Mouse (Mus musculus): ENCODE measurements at regions not wholly inside any gene's neighbourhood (a gene's known extent, or its start where the extent isn't known, plus 50 kb on each side); places are given as distances from the start of the nearest gene placed in this dataset.

DNA sequence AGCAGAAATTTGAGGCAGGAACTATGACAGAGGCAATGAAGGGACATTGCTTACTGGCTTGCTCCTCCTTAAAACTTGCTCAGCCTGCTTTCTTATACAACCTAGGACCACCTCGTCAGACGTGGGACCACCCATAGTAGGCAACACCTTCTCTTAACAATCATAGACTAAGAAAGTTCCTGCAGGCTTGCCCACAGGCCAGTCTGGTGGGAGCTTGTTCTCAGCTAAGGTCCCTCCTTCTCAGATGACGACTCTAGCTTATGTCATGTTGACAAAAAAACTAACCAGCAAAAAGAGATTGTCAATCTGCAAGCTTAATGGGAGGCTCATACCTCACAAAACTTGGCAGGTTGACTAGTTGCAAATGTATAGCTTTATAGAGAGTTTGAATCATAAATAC lies 56.5 kb upstream of the Lsm6 start:
- in situ Hi-C loops (cut with MboI), result no loop called here

DNA sequence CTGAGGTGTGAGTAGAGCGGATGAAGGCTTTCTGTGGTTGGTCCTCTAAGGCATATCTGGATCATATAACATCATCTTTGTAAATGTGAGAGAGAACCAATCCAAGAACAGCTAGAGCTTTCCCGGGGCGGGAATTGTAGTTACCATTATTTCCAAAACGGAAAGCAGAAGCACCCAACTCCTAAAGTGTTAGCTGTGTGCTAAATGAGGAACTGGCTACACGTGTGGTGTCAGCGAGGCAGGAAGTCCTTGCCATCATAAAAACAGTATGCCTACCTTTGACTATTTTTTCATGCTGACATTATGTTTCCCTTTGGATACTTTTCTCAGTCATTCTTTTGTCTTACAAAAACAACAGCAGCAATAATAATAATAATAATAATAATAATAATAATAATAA lies 68.8 kb upstream of the Lsm6 start:
- in situ Hi-C loops (cut with MboI), result no loop called here

DNA sequence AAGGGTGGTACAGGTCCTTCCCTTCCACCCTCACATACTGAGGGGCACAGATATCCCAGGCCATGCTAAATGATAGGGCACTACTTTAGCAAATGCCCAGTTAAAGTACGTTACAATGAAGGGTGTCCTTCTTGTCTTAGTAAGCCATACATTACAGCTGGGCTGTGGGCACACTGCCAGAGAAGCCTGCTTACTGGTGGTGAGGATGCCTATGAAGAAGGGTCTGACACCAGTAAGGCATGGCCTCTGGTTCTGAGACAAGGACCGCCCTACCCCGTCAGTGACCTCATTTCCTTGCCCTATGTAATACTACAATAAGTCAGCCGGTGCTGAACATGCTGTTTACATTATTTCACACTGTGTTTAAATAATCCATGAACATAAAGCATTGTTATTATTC lies 69.6 kb upstream of the Lsm6 start:
- in situ Hi-C loops (cut with MboI), result no loop called here

DNA sequence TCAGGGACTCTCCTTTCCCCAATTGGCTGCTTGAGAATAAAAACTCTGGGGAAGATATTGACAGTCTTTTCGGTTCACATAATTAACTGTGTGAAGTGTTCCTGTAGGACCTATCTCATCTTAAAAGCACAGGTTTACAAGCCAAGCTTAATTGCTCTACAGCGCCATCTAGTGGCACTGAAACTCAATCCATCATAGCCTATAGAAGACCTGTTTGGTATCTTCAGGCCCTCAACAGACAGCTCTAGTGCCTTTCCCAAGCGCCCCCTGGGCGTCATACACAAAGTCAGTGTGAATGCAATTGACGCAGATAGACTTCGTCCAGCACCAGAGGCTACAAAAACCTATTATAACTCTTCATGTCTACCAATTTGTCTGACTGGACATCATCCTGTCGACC lies 78.9 kb upstream of the Lsm6 start:
- in situ Hi-C loops (cut with MboI), result loop anchor here (25.0 kb wide), 1 partner anchor 838 kb away; no protein-coding TSS in a partner anchor

DNA sequence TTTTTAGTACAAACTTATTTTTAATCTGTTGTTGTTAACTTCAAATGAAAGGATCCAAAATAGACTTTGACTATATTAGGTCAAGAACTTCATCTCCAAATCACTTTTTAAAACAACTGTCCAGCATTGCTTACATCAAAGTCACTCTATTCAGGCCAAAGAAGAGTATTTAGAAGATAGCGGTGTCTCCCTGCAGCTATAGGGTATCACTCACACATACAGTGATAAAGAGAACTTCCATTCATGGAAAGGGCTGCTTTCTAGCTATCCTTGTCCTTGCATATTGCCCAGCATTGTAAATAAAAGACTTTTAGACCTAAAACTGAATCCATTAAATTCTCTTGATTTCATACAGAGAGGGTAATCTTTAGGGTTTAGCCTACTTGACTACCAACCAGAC lies 82.1 kb upstream of the Lsm6 start:
- in situ Hi-C loops (cut with MboI), result loop anchor here (25.0 kb wide), 1 partner anchor 841 kb away; no protein-coding TSS in a partner anchor

DNA sequence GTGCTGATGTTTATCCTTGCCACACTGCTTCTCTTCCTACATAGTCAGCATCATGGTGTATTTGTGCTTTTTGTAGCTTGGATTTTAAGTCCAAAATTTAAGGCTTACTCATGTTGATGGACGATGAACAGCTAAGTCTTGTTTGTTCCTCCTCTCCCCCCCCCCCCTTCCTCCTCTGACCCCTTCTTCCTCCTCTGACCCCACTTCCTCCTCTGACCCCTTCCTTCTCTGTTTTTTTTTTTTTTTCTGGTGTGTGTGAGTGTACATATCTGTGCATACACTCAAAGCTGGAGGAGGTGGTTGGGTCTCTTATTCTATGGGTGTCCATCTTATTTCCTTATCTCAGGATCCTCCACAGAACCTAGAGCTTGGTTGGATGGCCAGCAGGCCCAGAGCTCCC lies 87.0 kb upstream of the Lsm6 start:
- in situ Hi-C loops (cut with MboI), result loop anchor here (25.0 kb wide), 1 partner anchor 846 kb away; no protein-coding TSS in a partner anchor

DNA sequence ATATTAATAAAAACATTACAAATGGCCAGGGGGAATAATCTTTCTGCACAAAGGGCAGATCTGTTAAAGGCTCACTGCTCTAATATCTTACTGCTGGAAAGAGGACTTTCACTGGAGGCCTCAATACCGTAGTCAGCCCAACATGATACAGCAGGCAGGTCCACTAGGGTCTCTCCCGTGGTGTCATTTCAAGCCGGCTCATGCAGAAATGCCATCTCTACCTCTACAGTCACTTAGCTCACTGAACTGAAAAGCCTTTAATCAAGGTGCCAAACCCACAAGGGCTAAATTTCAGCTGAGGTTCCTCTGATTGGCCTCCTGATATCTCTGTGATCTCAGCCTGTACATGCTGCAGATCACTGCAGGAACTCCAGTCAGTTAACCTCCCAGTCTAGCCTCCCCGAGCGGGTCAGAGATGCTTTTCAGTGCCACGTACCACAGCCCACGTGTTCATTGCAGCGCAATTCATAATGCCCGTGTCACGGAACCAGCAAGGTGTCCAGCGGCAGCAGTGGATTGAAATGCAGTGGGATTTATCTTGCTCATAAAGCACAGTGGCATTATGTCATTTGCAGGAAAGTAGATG lies 90.4 kb upstream of the Lsm6 start:
- in situ Hi-C loops (cut with MboI), result loop anchor here (25.0 kb wide), 1 partner anchor 849 kb away; no protein-coding TSS in a partner anchor

DNA sequence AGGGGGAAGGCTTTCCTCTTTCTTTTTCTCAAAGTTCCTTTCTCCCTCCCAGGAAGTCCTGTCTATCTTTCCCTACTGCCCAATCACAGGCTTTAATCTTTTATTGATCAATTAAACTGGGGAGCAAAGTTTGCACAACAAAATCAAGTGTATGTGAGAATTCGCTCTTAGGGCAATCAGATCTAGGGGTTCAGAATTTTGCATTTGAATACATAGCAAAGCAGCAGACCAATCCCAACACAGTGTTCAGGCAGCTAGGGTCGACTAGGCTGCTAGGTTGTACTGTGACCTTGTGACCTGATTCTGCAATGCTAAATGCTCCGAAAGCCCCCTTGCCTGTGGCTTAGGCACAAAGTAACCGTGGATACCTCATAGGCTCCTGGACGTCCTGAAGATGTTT lies 91.5 kb upstream of the Lsm6 start:
- in situ Hi-C loops (cut with MboI), result loop anchor here (25.0 kb wide), 1 partner anchor 850 kb away; no protein-coding TSS in a partner anchor

DNA sequence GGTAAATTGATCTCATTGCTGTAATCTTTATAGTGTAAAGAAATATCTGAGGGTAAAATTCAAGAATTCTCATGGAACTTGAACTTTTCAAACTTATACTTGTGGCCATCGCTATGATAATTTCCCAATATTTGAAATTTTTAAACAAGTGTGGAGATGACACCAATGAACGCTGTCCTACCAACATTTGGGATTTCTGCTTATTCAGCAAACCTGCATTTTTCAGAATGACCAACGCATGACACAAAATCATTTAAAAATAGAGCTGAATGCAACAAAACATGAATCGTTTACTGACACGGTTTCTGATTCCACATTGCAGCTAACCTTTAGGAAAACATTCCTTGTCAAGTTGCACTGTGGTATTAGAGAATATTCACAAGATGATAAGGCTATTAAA lies 92.9 kb upstream of the Lsm6 start:
- in situ Hi-C loops (cut with MboI), result loop anchor here (25.0 kb wide), 1 partner anchor 852 kb away; no protein-coding TSS in a partner anchor

DNA sequence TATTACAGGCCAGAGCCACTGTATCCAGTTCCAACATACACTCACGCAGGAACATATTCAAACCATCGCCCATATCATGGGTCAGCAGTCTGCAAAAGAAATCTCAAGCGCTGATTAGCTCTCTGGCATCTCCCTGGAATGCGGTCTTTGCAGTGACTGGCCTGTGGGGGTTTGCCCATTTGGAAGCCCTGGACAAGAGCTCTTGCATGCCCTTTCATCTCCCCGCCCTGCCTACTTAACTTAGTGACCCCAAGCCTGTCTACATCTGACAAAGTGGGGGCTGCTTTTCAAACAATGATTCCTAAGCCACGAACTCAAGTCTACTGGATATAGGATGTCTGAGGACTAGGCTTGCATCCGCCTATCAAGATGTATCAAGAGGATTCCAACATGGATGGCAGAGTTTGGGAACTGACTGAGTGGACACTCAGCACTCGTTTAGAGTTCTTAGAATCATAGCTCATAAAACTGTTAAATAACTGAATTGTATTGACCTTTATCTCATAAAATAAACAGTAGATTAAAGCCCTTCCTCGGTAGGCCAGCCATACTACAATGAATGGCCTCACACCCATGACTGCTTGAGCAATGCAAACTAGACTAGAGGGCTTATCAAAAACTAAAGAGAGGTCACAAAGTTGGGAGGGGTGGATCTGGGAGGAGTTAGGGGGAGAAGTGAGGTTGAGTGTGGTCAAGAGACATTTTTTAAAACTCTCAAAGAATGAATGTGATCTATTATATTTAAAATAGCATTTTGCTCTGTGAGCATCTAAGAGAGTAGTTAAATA lies 97.4 kb upstream of the Zfp827 start:
- in situ Hi-C loops (cut with MboI), result no loop called here

DNA sequence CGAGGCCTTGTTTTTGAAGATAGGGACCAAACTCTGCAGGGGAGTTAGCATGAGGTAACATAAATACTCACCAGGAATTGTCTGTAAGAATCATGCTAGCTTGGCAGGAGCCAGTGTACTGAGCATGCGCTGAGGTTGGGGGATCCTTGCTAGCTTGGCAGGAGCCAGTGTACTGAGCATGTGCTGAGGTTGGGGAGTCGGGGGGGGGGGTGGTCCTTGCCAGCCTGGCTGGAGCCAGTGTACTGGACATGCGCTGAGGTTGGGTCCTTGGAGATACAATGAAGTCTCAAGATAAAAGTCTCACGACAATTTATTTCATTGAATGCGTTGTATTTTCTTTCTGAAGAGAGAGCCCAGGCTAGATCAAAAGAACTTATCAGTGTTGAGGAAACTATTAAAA lies 96.2 kb upstream of the Zfp827 start:
- in situ Hi-C loops (cut with MboI), result no loop called here

DNA sequence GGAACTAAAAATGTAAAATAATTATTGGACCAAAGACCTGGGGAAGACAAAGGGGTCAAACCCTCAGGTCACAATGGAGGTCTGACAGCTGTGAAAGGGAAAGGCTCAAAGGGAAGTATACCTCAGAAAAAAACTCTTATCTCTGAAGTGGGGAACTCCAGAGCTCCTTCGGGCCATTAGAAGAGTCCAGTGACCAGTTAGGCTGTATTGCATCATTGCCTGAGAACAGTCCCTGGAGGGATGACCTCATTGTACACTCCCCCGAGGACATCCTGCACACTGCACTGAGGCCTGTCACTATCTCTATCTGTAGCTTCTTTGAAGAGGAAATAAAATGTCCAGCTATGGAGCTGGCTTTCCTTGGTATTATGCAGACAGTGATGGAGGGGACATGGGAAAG lies 88.2 kb upstream of the Zfp827 start:
- in situ Hi-C loops (cut with MboI), result no loop called here

DNA sequence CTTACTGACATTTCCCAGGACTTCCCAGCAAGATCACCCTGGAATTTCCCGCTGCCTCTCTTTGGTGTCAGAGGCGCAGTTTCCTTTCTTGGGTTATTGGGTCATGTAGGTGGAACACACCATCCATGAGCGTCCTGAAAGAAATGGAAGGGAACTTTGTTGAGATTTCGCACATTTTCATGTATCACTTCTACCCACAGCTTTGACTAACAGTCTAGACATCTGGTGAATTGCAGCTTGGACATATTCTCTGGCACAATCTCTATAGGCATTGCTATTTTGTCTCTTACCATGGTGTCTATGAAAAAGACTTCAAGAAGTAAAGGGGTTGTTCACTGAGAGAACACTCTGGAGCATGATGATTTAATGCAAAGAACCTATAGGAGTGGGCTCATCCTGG lies 86.7 kb upstream of the Zfp827 start:
- in situ Hi-C loops (cut with MboI), result no loop called here

DNA sequence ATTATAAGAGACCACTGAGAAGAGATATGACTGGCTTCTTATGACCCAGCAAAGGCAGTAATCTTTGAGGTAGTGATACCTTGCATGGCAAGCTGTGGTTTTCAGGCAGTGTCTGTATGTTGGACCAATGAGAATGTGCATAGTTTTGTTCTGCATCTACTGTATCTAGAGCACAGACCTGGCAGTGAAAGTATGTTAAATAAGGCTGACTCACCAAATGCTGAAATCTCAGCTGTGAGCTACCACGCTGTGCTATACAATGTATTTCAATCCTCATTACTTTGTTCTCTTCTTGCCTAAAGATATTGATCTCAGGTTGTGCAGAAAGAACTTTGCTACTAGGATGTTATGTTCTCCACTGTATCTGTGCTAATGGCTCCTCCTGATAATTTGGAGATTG lies 83.9 kb upstream of the Zfp827 start:
- in situ Hi-C loops (cut with MboI), result no loop called here

DNA sequence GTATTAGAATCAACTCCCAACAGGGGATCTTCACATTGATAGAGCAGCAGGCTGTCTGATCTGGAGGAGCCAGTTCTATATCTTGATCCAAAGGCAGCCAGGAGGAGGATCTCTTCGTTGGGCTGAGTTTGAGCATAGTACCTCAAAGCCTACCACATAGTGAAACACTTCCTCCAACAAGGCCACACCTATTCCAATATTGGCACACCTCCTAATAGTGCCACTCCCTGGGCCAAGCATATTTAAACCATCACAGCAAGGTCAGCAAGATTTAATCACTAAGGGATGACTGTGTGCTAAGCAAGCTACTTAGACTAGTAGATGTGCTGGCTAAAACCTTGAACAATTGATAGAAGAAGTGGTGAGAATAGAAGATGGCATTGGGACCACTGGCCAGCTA lies 82.6 kb upstream of the Zfp827 start:
- in situ Hi-C loops (cut with MboI), result no loop called here

DNA sequence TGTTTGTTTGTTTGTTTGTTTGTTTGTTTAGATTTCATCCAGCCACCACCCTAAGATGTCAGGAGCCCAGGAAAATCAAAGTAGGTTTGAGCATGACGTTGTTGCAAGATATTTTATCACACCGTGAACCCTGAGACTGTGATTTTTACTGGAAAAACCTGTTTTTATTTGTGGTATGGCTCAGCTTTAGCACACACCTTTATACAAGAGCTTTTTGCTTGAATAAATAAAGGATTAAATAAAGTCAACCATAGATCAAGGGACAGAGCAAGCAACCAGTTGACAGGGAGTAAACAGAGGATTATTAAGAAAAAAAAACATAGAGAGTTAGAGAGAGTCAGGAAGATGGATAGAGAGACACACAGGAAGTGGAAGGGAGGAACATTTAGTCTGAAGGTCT lies 82.2 kb upstream of the Zfp827 start:
- in situ Hi-C loops (cut with MboI), result no loop called here

DNA sequence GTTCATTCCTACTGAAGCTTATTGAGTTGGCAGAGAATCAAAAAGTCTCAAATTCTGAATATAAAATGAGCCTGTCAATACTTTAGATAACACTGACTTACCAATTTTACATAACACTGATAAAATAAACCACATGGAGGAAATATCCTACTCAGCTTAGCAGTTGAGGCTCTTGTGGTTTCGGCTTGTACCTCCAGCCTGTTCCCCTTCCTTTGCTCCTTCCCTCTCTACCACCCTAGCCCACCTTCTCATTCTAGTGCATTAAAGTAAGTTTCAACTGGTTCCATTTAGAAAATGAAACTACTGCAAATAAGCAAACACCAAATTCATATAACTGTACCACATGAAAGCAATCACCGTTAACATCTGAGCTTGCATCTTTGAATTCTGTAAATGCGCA lies 53.2 kb upstream of the Zfp827 start:
- in situ Hi-C loops (cut with MboI), result no loop called here

Measured in mature B cell (primary cell).